Mouse (Mus musculus): Measurements from ENCODE around the gene Ywhag.
A peak's percentile ranks its signal among the peaks of the same experiment; 100 is the strongest.

The Ywhag gene

GRCm38 (mm10) chr5:135910813-135911212 is 23.6 kb downstream of the Ywhag start:
- no peak for DNase-seq

- no peak for DNase-seq
Measured at GRCm38 (mm10) chr5:135909646-135910045, 24.8 kb downstream of the Ywhag start.

GRCm38 (mm10) chr5:135908989-135909388 is 25.4 kb downstream of the Ywhag start:
- DNase-seq = no peak

GRCm38 (mm10) chr5:135908185-135908584 is 26.2 kb downstream of the Ywhag start:
- no peak for DNase-seq

GRCm38 (mm10) chr5:135907256-135907655 is 27.2 kb downstream of the Ywhag start:
- DNase-seq = no peak

GRCm38 (mm10) chr5:135906846-135907245 is 27.6 kb downstream of the Ywhag start:
- no peak for DNase-seq

GRCm38 (mm10) chr5:135905320-135906225 is 28.8 kb downstream of the Ywhag start:
- DNase-seq = no peak

- no peak for DNase-seq
Measured at GRCm38 (mm10) chr5:135904259-135904658, 30.2 kb downstream of the Ywhag start.

- peak; percentile 82 to 84 for DNase-seq
Measured at GRCm38 (mm10) chr5:135903551-135904151, 30.8 kb downstream of the Ywhag start.

GRCm38 (mm10) chr5:135903058-135903457 is 31.4 kb downstream of the Ywhag start:
- no peak for DNase-seq

- peak; percentile 48 to 49 for DNase-seq
Measured at GRCm38 (mm10) chr5:135901354-135902095, 32.9 kb downstream of the Ywhag start.

- DNase-seq = no peak
Measured at GRCm38 (mm10) chr5:135900701-135901100, 33.7 kb downstream of the Ywhag start.

- no peak for DNase-seq
Measured at GRCm38 (mm10) chr5:135899833-135900232, 34.6 kb downstream of the Ywhag start.

- no peak for DNase-seq
Measured at GRCm38 (mm10) chr5:135898995-135899394, 35.4 kb downstream of the Ywhag start.

GRCm38 (mm10) chr5:135898028-135898427 is 36.4 kb downstream of the Ywhag start:
- DNase-seq = peak; percentile 69 to 70

GRCm38 (mm10) chr5:135894958-135895357 is 39.5 kb downstream of the Ywhag start:
- no peak for DNase-seq

- no peak for DNase-seq
Measured at GRCm38 (mm10) chr5:135892589-135893351, 41.6 kb downstream of the Ywhag start.

- no peak for DNase-seq
Measured at GRCm38 (mm10) chr5:135890920-135891319, 43.5 kb downstream of the Ywhag start.

GRCm38 (mm10) chr5:135890323-135890722 is 44.1 kb downstream of the Ywhag start:
- DNase-seq = no peak

- no peak for DNase-seq
Measured at GRCm38 (mm10) chr5:135888405-135889215, 45.8 kb downstream of the Ywhag start.

GRCm38 (mm10) chr5:135887675-135888102 is 46.7 kb downstream of the Ywhag start, which contains the start of gene Hspb1:
TSS of gene Hspb1 (plus strand) at chr5:135887919.
- peak; percentile 37 to 42 for DNase-seq

- no peak for DNase-seq
Measured at GRCm38 (mm10) chr5:135884641-135885040, 49.8 kb downstream of the Ywhag start.
